Mouse (Mus musculus): ENCODE data around the gene Olfr1122.
"Not testable (repeated sequence)": the region's sequence is repeated elsewhere in the genome, so short reads cannot be mapped to it uniquely, and the experiment has no call there.

Olfr1122 gene

GRCm38 (mm10) chr2:87385549-87385948 is at the start of gene Olfr1122:
TSS of gene Olfr1122 (plus strand) at chr2:87385849.
- in situ Hi-C loops (cut with MboI; ENCODE audit: low sequenced_read_pairs): no loop called here

GRCm38 (mm10) chr2:87354515-87354914 is 31.1 kb upstream of the Olfr1122 start, which contains the start of gene Olfr1120:
TSS of gene Olfr1120 (plus strand) at chr2:87354815.
- in situ Hi-C loops (cut with MboI; ENCODE audit: low sequenced_read_pairs): no loop called here

DNA sequence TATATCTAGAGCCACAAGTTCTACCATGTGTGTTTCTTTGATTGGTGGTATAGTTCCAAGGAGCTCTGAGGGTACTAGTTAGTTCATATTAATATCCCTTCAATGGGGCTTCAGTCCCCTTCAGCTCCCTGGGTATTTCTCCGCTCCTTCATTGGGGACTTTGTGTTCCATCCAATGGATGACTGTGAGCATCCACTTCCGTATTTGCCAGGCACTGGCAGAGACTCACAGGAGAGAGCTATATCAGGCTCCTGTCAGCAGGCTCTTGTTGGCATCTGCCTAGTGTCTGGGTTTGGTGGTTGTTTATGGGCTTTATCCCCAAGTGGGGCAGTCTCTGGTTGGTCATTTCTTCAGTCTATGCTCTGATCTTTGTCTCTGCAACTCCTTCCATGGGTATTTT is 25.5 kb upstream of the Olfr1122 start:
- in situ Hi-C loops (cut with MboI; ENCODE audit: low sequenced_read_pairs): not testable (repeated sequence)

DNA sequence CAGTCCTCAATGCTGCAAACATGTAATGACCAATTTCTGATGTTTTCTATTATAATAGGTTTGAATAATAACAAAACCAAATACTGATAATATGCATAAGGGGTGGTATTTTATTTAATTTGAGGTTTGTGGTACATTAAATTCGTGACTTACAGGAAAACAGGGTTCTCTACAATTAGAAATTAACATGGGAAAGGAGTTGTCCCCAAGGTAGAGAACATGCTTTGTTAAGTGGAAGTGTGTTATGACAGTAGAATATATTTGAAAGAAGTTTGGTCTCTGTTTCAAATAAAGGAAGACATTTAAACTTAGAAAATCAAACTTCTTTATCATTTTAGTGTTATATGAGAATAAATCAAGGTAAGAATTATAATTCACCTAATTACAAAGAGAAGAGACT is 16.1 kb upstream of the Olfr1122 start, which contains the start of gene Olfr1121:
Olfr1121 (plus strand) TSS at position 301 of the 400 bp plus-strand sequence.
- in situ Hi-C loops (cut with MboI; ENCODE audit: low sequenced_read_pairs): no loop called here

DNA sequence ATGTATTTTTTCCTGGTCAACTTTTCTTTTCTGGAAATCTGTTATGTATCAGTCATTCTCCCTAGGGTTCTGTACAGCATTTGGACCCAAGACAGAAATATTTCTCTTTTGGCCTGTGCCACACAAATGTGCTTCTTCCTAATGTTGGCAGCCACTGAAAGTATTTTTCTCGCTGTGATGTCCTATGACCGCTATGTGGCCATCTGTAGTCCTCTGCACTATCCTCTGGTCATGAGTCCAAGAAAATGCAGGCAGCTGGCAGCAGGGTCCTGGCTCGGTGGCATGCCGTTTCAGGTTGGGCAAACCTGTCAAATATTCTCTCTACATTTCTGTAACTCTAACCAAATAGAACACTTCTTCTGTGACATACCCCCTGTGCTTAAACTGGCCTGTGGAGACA is 13.9 kb upstream of the Olfr1122 start:
- in situ Hi-C loops (cut with MboI; ENCODE audit: low sequenced_read_pairs): no loop called here

- in situ Hi-C loops (cut with MboI; ENCODE audit: low sequenced_read_pairs): no loop called here
Observed at GRCm38 (mm10) chr2:87383935-87384334, 1.7 kb upstream of the Olfr1122 start.

DNA sequence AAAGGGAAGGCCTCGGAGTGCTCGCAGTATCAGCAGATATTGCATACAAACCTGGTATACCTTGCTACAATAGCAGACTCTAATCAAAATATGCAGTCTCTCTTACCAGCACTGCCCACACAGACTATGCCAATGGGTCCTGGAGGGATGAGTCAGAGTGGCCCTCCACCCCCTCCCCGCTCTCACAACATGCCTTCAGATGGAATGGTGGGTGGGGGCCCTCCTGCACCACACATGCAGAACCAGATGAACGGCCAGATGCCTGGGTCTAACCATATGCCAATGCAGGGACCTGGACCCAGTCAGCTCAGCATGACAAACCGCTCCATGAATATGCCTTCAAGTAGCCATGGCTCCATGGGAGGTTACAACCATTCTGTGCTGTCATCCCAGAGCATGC is 8.0 kb downstream of the Olfr1122 start:
- in situ Hi-C loops (cut with MboI; ENCODE audit: low sequenced_read_pairs): not testable (repeated sequence)

DNA sequence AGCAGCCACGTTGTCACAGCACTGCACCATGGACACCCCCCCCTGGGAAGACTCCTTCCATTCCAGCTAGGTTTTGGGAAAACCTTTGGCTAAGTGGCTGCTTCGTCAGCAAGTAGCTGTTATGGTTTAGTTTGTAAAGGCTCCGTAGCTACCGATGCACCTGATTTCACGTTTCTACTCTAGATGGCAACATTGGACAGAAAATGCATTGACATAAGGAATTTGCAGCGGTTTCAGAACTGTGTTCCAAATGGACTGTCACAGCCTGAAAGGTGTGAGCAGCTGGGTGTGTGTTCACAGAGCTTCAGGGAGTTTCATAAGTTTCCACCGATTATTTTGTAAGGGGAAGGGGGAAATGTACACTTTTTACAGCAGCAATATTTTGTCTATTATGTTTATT is 9.0 kb downstream of the Olfr1122 start:
- in situ Hi-C loops (cut with MboI; ENCODE audit: low sequenced_read_pairs): not testable (repeated sequence)

DNA sequence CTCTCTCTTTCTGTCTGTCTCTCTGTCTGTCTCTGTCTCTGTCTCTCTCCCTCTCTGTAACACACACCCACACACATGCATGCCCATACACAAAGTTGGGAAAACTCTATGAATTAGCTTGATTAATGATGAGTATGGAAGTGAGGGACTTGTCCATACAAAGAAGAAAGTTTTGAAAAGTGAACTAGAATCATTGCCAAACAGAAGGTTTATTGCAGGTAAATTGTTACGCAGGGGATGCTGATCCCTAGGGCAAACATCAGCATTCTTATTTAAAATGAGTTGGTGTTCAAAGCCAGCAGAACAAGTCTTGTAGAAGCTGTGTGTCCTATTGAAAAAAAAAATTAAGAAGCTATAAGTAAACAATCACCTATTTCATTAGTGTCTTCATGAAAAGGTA is 30.7 kb downstream of the Olfr1122 start, which contains the start of gene Olfr1123:
Olfr1123 (plus strand) TSS at position 301 of the 400 bp plus-strand sequence.
- in situ Hi-C loops (cut with MboI; ENCODE audit: low sequenced_read_pairs): no loop called here

- in situ Hi-C loops (cut with MboI; ENCODE audit: low sequenced_read_pairs): no loop called here
Observed at GRCm38 (mm10) chr2:87429975-87430374, 44.3 kb downstream of the Olfr1122 start, which contains the start of gene Olfr1124. TSS of gene Olfr1124 (plus strand) at chr2:87430275.

DNA sequence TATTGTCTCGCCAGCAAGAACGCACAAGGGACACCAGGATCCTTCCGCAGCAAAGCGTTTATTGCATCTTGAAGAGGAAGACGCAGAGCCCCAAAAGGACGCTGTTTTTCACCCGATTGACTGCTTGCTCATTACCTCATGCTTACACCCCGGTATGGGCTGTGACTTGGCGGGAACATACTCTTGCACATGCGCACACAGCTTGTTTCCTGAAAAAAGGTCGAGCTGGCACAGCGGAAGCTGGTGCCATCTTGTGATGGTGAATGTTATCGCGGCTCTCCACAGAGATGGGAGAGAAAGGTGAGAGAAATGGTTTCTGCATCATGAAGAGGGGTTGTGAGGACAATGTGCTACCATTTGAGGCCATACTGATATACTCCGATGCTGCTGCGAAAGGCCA is 52.1 kb downstream of the Olfr1122 start:
- in situ Hi-C loops (cut with MboI; ENCODE audit: low sequenced_read_pairs): no loop called here
